Mouse (Mus musculus) lung, adult 2 months (tissue): ENCODE measurements around the gene Taf13. TPM values are rescaled to one million over a fixed set of nuclear protein-coding genes. Genes with fewer than 3 reads are reported as not detected.

Source experiments
- DNase-seq: peaks from one replicate; pipeline ENCODE4 v3.0.0; 2022
- H3K4me1 ChIP-seq: fragments of 200-500 bp; 2 replicates; pipeline ENCODE4 v1.6.1; 2011; ENCODE audit warnings: low read length; ENCODE audit not compliant: control insufficient read depth, insufficient read depth
- H3K4me3 ChIP-seq: fragments of 200-500 bp; replicated peaks from 2 replicates; pipeline ENCODE3; 2011; ENCODE audit warnings: low read depth, mild to moderate bottlenecking, control low read depth, low read length; ENCODE audit errors: extremely low read depth
- CTCF ChIP-seq: fragments of 200-500 bp; IDR thresholded peaks from 2 replicates; pipeline ENCODE4 v1.5.1; 2011; ENCODE audit warnings: mild to moderate bottlenecking, low read length, control low read depth; ENCODE audit not compliant: insufficient read depth
- POLR2A ChIP-seq: fragments of 200-500 bp; IDR thresholded peaks from 2 replicates; pipeline ENCODE4 v1.6.1; 2011; ENCODE audit warnings: low read depth, mild to moderate bottlenecking, control low read depth, low read length, borderline replicate concordance; ENCODE audit errors: extremely low read depth
- WGBS: fragments of 180-500 bp; shearing (Covaris S2); methylation state at CpG from one replicate; pipeline ENCODE4 v1.1.7; 2018; 5-methylcytosine and 5-hydroxymethylcytosine counted together
- polyA plus RNA-seq: library from polyadenylated mRNA; depleted of rRNA; stranded (reverse); fragments of >200 nt; gene quantifications from 2 replicates; pipeline ENCODE4 v1.2.3, GENCODE M21; 2012; rRNA removed

The Taf13 gene
- polyA plus RNA-seq = 2.0 and 4.0 TPM in 2 replicates

DNA sequence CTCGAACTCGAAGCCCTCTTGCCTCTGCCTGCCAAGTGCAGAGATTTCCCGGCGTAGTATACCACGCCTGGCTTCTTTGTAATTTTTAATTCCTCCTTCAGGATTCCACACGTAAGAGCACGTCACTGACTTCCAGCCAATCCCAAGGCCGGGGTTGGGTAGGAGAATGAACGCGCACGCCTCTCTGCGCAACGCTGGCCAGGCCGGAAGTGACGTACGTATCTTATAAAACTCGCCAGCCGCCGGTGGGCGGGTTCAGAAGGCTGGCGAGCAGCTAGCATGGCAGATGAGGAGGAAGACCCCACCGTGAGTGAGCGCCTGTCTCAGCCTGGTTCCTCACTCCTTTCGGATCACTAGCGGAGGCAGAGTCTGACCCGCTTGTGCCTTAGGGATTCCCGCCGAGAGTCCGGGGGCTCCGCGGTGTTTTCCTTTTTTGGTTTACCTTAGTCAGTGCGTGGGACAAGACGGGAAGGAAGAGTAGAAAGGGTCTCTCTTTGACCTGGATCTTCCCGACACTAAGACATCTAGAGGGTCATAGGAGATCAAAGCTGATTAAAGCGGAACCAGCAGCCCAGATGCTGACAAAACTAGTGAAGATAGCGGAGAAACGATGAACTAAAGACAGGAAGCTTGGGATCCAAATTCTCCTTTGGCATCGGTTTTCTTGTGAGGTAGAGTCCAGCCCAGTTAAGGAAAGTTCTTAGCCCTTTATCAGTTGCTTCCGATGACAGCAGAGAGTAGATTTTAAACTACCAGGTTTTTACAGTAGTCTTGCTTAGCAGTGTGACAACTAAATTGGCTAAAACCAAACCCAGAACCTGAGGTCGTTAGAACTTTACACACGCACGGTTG is at the start of gene Taf13:
Taf13 (plus strand) TSS at position 256 of the 852 bp plus-strand sequence.
- Histone ChIP-seq H3K4me3 (peak within 1 kb of the TSS; percentile 95), H3K4me1 (peaks cover 4% of the 10 kb centered on the region)
- peak; percentile 96 for DNase-seq
- under 1% methylated on average over 42 of the region's 42 CpGs for WGBS
- TF ChIP-seq POLR2A (peak; percentile 100), CTCF (no peak)

DNA sequence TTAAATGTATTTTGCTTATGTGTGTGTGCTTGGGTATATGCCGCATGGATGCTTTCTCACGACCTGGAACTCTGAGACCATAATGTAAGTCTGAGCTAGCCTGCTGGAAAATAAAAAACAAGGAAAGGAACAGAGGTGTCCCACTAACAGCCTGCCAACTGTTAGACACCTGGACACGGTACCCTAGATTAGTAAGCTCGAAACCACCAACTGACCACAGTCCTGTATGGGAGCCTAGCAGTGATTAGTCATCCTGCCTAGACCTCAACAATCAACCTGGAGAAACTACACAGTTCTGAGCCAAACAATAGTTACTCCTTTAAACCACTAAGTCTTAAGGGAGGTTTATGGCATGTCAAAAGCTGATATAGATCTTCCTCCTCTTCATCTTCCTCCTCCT is 48.1 kb upstream of the Taf13 start:
- WGBS = 83% methylated on average over 4 of the region's 4 CpGs

DNA sequence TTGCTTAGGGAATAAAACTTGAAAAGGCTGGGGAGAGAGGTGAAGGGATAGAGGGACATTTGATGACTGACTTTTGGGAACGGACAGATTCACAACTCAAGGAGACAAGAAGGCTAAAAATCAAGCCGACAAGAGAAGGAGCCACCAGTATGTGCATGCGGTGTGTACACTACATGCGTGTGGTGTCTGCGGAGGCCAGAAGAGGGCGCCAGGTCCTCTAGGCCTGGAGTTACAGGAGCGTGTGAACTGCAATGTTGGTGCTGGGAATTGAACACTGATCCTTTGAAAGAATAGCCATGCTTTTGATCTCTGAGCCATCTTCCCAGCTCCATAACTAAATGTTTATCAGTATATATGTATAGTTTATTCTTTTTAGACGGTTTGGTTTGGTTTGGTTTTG is 43.0 kb upstream of the Taf13 start:
- TF ChIP-seq POLR2A (no peak), CTCF (no peak)
- Histone ChIP-seq H3K4me3 (no peak overlapping the region), H3K4me1 (no peaks in the 10 kb centered on the region; the same call in 1 of the 2 replicates)
- no peak for DNase-seq
- 93% methylated on average over 8 of the region's 8 CpGs for WGBS

More for the DNA sequence above, 48.1 kb upstream of the Taf13 start:
- DNase-seq = no peak
- TF ChIP-seq POLR2A (no peak), CTCF (no peak)
- Histone ChIP-seq H3K4me3 (no peak overlapping the region), H3K4me1 (no peaks in the 10 kb centered on the region; the same call in 1 of the 2 replicates)

DNA sequence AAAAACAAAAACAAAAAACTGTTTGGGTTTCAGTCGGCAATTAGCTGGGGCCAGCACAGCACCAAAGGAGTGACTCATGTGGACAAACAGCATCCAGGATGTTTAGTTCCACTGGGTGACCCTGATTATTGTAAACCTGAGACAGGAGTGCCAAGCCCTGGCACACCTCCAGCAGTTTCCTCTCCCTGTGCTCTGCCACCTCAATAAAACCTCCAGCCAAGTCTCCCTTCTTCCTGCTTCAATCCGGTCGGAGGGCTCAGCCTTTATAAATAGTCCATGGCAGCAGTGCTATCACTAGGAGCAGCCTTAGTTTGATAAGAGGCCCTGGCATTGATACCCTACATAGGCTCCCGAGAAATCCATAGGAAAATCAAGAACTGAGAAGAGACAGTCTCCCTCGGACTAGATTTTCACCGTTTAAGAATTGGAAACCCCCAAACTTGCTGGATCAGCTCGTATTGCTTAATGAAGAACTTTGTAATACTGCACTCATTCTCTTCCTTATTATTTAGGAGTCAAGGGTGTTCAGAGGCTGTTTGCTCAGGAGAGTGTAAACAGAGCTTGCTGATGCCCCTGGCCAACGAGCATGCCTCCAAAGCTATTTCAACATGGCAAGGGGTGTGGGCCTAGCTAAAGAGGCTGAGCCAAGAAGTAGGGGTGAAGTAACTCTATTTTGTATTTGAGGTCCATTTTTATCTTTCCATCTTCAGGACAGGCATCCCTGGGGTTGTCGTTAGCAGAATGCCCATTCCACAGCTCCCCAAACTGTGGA is 38.2 kb upstream of the Taf13 start:
- Histone ChIP-seq H3K4me3 (no peak overlapping the region), H3K4me1 (no peaks in the 10 kb centered on the region; the same call in 1 of the 2 replicates)
- peak; percentile 41 for DNase-seq
- TF ChIP-seq CTCF (no peak), POLR2A (no peak)
- 34% methylated on average over 9 of the region's 9 CpGs for WGBS

DNA sequence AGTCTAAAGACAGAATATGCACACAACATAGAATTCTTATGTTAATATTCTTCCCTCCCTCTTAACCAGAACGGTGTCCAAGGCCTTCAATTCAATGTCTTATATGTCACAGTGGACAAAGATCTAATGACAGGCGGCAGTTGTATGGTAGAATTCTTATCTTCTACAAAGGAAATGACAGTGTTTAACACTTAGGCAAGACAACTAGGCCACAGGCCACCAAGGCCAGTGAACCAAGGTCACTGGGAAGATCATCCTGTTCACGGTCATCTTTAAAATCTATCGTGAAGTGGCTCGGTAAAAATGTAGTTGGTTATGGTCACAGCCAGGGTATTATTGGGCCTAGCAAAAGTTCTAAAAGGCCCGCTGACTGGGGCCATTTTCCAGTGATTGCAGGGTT is 37.5 kb upstream of the Taf13 start, which contains the start of gene 1700013F07Rik:
1700013F07Rik (plus strand) TSS at position 200 of the 400 bp plus-strand sequence.
- H3K4me1 ChIP-seq = no peaks in the 10 kb centered on the region; the same call in 1 of the 2 replicates
- TF ChIP-seq POLR2A (no peak), CTCF (no peak)
- no peak within 1 kb of the TSS for H3K4me3 ChIP-seq
- DNase-seq = no peak
- WGBS = 80% methylated on average over 6 of the region's 6 CpGs

DNA sequence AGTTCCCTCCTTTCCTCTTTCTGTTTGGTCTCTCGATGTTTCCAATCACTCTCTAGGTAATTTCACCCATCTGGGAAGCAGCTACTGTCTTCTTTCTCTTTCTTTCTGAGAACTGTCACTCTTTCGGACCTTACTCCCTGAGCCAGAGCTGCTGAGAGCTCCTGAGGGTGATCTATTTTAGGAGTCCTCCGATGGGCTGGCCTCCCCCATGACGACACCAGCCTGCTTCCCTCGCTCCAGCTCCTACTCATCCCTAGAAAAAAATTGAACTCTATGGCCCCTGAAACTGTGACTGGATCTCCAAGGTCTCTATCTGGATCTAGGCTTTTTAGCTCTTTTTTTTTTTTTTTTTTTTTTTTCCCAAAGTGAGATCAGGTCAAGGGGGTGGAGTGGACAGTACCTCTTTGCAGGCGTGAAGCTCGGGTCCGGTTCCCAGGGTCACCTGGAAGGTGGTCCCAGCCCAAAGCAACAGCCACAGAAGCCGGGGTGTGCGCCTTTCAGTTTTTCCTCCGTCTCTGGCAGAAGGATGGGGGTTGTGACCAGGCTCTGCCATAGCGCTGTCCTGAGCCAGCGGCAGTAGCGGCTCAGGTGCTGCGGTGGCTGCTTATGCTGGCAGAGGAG is 35.5 kb upstream of the Taf13 start:
- DNase-seq = peak; percentile 29
- WGBS = 6% methylated on average over 15 of the region's 15 CpGs
- Histone ChIP-seq H3K4me1 (no peaks in the 10 kb centered on the region; the same call in 1 of the 2 replicates), H3K4me3 (peak overlapping the region; percentile 42)
- TF ChIP-seq POLR2A = peak; percentile 26; the same call in 1 of the 2 replicates
- TF ChIP-seq CTCF = no peak

DNA sequence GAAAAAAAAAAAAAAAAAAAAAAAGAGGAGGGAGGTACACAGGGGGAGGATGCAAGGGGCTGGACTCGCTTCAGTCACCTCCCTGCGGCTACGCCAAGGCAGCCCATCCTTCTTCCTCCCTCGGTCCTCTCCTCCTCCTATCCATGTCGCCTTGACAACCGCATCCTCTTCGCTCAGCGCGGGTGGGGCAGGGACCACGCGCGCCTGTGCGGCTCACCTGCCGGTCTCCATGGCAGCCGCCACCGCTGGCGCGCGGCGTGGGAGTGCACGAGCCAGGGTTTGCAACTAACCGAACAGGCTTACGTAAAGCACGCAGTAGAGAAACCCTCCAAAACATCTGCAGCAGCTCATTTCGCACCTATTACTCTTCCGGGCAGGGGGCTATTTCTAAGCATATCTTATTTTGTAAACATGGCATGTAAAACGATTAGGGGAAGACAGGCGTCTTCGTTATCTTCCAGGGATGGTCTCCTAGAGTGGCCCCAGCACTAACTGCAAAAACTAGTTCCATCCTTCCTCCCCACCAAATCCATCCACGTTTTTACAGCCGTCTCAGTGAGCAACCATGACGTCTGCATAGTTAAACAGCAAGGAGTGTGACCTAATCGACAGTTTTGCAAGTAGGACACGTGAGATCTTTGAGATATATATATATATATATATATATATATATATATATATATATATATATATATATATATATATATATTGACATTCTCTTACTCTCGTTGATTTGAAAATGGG is 34.8 kb upstream of the Taf13 start, which contains the start of gene 5330417C22Rik:
5330417C22Rik (minus strand) TSS at position 20 of the 744 bp plus-strand sequence.
- peak; percentile 60 for DNase-seq
- Histone ChIP-seq H3K4me1 (no peaks in the 10 kb centered on the region; the same call in 1 of the 2 replicates), H3K4me3 (peak within 1 kb of the TSS; percentile 43)
- TF ChIP-seq CTCF (no peak), POLR2A (no peak)
- WGBS = 1% methylated on average over 35 of the region's 35 CpGs

DNA sequence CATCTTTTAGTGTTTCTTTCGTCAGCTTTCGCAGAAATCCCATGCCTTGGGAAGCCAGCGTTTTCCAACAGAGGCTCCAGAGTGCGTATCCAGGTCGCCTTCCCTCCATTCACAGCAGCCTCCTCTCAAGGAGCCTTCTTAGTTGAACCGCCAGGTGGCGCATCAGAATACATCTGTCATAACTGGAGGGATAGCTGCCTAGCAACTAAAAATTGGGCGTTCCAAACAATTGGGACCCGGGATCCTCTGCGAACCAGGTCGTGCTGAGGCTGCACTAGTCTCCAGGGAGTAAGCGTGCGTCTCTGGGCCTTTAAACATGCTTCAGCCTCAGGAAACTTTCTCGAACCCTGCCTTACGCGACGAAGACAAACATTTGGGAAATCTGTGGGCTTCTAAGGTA is 34.2 kb upstream of the Taf13 start:
- DNase-seq = peak; percentile 79
- Histone ChIP-seq H3K4me1 (no peaks in the 10 kb centered on the region; the same call in 1 of the 2 replicates), H3K4me3 (no peak overlapping the region)
- 3% methylated on average over 17 of the region's 17 CpGs for WGBS
- TF ChIP-seq CTCF (peak; percentile 71), POLR2A (no peak)

DNA sequence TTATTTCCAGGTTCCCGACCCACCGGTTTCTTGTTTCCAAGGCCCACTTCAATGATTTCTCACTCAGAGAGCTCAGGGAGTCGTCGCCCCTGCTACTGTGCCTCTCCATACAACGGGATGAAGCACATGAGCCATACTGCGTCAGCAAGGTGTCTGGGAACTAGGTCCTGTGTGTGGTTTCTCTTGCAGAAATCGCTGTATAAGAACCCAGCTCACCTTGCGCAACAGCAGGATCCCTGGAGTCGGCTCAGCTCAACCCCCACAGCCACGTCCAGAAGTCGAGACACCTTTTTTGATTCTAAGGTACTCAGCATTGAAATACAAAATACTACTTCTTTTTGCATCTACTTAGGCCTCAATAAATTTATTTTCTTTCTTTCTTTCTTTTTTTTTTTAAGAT is 29.2 kb upstream of the Taf13 start:
- TF ChIP-seq POLR2A (no peak), CTCF (no peak)
- no peak overlapping the region for H3K4me3 ChIP-seq
- WGBS = 70% methylated on average over 11 of the region's 11 CpGs
- DNase-seq = no peak
- H3K4me1 ChIP-seq = no peaks in the 10 kb centered on the region
